Mouse (Mus musculus): ENCODE data around the gene Ntpcr. TPM values are rescaled to one million over a fixed set of nuclear protein-coding genes. Genes with fewer than 3 reads are reported as not detected.

Gene Ntpcr
- polyA plus RNA-seq, 1 experiment from 2014 or later = 52.4 TPM

DNA sequence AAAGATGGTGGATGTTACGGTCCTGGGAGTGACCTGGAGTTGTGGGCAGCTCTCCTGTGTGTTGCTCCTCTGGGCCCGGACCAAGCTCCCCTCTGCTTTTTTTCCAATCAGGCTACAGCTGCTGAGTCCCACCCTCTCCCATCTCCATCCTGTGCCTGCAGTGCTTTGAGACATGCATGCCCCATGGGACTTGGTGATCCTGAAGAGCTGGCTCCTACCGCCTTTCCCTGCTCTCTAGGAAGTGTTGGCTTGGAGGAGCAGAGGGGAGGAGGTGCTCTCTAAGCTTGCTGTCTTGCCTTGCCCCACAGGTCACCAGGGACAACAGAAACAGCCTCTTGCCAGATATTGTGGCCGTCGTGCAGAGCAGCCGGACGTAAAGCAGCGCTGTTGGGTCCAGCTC lies 17.6 kb downstream of the Ntpcr start:
- no peak for DNase-seq (ENCODE audit: low read depth, low spot score)
- ChIA-PET POLR2A (interaction anchor here (0.6 kb wide), 1 partner anchor 563 kb away, joined by 3 read pairs; no protein-coding TSS in a partner anchor), CTCF (interaction anchor here (1.9 kb wide), 1 partner anchor 9 kb away, joined by 6 read pairs; no protein-coding TSS in a partner anchor)
- in situ Hi-C loops (cut with MboI; ENCODE audit: low pct_unique_long_range_greater_than_20kb) = no loop called here
- no peak for TF ChIP-seq CTCF (IDR thresholded peaks at IDR 0.05)
- no peak for ATAC-seq
- no peaks in the 10 kb centered on the region for H3K27me3 ChIP-seq

DNA sequence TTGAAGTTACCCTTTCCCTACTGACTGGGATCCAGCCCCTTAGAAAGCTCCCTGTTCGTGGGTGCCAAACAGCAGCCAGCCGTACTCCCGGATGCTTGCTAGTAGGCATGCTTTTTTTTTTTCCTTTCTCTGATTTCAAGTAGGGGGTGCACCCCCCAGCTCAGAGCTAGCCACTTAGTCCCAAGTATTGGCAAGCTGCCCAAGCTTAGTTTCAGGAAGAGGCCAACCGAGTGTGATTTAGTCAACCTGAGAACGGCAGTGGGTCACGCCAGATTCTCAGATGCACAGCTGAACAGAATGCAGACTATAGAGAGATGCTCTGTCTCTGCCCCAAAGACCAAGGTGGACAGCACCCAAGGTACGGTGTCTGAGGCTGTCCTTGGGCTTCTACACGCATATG lies 21.1 kb downstream of the Ntpcr start:
- ATAC-seq = peak; percentile 20
- no peak for TF ChIP-seq CTCF (IDR thresholded peaks at IDR 0.05)

DNA sequence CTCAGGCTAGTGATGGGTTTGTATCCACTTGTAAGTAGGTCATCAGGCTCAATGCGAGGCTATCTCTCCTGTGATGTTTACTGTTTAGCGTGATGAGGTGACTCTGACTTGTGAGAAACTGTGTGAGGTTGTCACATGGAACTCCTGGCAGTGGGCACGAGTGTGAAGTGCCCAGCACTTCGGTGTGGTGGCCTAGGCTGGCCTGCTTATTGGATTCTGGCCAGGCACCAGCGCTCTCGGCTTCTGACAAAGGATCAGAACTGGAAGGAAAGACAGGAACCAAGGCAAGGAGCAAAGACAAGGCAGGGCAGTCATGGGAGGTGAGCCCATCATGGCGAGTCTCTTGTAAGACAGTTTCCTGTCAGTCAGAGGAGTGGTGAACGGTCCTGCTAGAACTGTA lies 26.1 kb downstream of the Ntpcr start:
- no peak for DNase-seq (ENCODE audit: low read depth, low spot score)
- in situ Hi-C loops (cut with MboI; ENCODE audit: low pct_unique_long_range_greater_than_20kb) = no loop called here
- TF ChIP-seq CTCF (IDR thresholded peaks at IDR 0.05) = no peak

More for the DNA sequence above, 21.1 kb downstream of the Ntpcr start:
- in situ Hi-C loops (cut with MboI; ENCODE audit: low pct_unique_long_range_greater_than_20kb) = no loop called here
- H3K27me3 ChIP-seq = no peaks in the 10 kb centered on the region
- ChIA-PET POLR2A (interaction anchor here (0.8 to 1.4 kb wide), 2 partner anchors 11 to 908 kb away, joined by 4 to 9 read pairs; no protein-coding TSS in a partner anchor), CTCF (no interaction called here)
- DNase-seq (ENCODE audit: low read depth, low spot score) = no peak

DNA sequence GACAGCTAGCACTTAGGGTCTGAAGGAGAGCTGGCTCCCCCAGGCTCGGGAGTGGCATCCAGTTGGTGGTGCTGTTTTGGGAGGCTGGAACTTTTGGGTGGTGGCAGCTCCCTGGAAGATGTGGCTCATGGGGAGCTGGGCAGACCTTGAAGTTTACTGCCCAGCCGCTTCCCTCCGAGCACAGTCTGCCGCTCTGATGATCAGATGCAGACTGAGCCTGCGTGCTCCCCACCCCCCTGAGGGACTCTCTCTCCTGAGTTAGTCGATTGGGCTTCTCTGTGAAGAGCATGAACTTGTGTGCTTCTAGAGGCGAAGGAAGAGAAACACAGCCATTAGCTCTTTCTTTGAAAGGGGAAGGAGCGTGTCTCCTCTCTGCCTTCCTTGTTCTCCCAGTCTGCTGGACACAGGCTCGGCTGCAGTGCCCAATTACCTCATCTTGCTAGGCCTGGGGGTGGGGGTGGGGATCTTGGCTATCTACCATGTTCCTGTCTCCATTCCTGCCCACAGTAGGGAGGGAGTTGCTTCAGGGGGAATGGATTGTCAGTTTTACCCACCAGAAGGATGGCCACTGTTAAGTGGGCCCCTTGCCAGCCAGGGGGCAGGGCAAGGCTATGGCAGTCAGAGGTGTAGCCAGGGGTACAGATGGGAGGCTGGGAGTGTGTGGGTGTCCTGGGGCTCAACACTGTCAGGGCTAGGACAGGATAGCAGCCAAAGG lies 26.8 kb downstream of the Ntpcr start:
- H3K27me3 ChIP-seq = no peaks in the 10 kb centered on the region
- in situ Hi-C loops (cut with MboI; ENCODE audit: low pct_unique_long_range_greater_than_20kb) = no loop called here
- ChIA-PET CTCF (no interaction called here), POLR2A (interaction anchor here (0.6 kb wide), 1 partner anchor 11 kb away, joined by 3 read pairs; no protein-coding TSS in a partner anchor)
- DNase-seq (ENCODE audit: low read depth, low spot score) (no peak), ATAC-seq (no peak)
- no peak for TF ChIP-seq CTCF (IDR thresholded peaks at IDR 0.05)

More for the DNA sequence above, 26.1 kb downstream of the Ntpcr start:
- ATAC-seq = no peak
- ChIA-PET CTCF (no interaction called here), POLR2A (interaction anchor here (0.6 kb wide), 1 partner anchor 11 kb away, joined by 3 read pairs; no protein-coding TSS in a partner anchor)
- no peaks in the 10 kb centered on the region for H3K27me3 ChIP-seq

DNA sequence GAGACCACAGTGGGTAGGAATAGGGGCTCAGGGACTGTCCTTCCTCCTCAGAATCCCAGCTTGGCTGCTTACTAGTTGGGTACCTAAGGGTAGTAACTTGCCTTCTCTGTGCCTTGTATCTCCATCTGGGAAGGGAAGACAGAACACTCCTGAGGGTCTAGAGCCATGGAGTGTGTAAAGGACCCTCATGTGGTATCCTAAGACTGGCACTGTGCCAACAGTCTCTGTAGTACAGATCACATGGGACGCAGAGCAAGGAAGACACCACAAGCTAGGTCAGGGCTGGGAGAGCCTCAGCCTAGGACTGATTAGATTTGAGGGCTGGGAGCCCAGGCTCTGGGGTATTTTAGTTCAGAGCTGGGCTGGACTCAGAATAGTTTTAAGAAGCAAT lies 27.3 kb downstream of the Ntpcr start:
- DNase-seq (ENCODE audit: low read depth, low spot score) = no peak

DNA sequence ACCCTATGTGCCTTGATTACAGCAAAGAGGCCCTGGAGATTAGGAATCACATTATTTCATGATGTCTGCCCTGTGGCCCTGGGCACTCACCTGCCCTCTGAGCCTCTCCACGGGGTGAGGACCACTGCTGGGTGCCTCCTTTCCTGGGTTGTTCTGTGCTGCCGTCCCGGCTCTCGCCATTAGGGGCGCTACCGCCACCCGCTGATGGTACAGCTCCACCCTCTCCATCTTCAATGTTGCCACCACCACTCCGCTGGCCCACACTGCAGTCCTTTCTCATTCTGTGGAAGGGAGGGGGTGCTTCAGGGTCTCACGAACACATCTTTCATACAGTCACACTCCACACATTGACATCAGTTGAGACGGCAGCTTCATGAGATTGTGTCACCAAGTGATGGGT lies 29.3 kb downstream of the Ntpcr start:
- DNase-seq (ENCODE audit: low read depth, low spot score) = no peak
- no peak for ATAC-seq
- POLR2A ChIA-PET = no interaction called here
- no peak for TF ChIP-seq CTCF (IDR thresholded peaks at IDR 0.05)
- in situ Hi-C loops (cut with MboI; ENCODE audit: low pct_unique_long_range_greater_than_20kb) = no loop called here
- CTCF ChIA-PET = no interaction called here
- no peaks in the 10 kb centered on the region for H3K27me3 ChIP-seq

More for the DNA sequence above, 27.3 kb downstream of the Ntpcr start:
- ATAC-seq = no peak
- H3K27me3 ChIP-seq = no peaks in the 10 kb centered on the region
- ChIA-PET POLR2A (no interaction called here), CTCF (no interaction called here)
- in situ Hi-C loops (cut with MboI; ENCODE audit: low pct_unique_long_range_greater_than_20kb) = no loop called here
- TF ChIP-seq CTCF (IDR thresholded peaks at IDR 0.05) = no peak

DNA sequence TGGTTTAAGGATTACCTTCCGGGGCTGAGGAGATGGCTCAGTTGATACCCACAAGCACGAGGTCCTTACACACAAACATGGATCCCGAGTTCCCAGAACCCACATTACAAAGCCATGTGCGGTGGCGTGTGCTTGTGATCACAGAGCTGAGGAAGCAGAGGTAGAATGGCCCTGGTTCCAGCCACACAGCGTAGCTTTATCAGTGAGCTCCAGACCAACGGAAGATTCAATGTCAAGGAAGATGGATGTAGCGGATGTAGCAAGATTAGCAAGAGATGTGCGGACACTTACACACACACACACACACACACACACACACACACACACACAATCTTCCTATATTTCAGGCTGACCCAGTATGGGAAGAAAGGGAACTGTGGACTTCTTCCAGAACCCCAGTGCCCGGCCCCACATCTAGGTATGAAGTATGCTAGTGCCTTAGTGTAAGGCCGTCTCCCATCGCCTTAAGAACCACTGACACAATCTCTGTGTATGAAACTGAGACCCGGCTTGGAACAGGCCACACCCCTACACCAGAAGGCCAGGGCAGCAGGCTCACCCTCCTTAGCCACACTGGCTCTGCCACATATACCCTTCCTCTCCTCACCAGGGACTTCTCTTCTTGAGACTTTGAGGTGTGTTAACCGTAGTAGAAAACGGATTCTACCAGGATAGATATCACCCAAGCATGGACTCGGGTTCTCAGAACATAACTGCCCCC lies 33.5 kb downstream of the Ntpcr start:
- in situ Hi-C loops (cut with MboI; ENCODE audit: low pct_unique_long_range_greater_than_20kb) = no loop called here
- no peak for TF ChIP-seq CTCF (IDR thresholded peaks at IDR 0.05)
- POLR2A ChIA-PET = interaction anchor here (0.6 to 1.2 kb wide), 2 partner anchors 8 to 12 kb away, joined by 3 to 4 read pairs; no protein-coding TSS in a partner anchor
- CTCF ChIA-PET = no interaction called here
- no peak for ATAC-seq
- H3K27me3 ChIP-seq = no peaks in the 10 kb centered on the region
- no peak for DNase-seq (ENCODE audit: low read depth, low spot score)

DNA sequence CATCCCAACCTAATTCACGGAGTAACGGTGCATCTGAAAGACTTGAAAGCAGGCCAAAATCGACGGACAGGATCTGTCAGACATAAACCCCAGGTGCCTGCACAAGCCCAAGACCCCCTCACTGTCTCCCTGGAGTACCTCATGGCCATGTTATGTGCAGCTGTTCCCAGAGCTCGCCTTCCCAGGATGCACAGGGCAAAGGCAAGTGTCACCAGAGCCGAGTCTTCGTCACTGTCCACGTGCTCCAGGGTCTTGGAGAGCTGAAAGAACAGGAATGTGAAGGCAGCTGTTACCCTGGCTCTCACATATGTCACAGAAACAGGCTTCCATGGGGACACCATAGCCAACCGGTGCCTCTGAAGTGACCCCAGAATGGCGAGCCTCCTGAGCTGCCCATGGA lies 38.3 kb downstream of the Ntpcr start:
- TF ChIP-seq CTCF (IDR thresholded peaks at IDR 0.05) = no peak
- no peak for ATAC-seq
- no peak for DNase-seq (ENCODE audit: low read depth, low spot score)
- H3K27me3 ChIP-seq = no peaks in the 10 kb centered on the region
- POLR2A ChIA-PET = no interaction called here
- in situ Hi-C loops (cut with MboI; ENCODE audit: low pct_unique_long_range_greater_than_20kb) = no loop called here
- CTCF ChIA-PET = interaction anchor here (0.6 kb wide), 1 partner anchor 27 kb away, joined by 3 read pairs; no protein-coding TSS in a partner anchor

DNA sequence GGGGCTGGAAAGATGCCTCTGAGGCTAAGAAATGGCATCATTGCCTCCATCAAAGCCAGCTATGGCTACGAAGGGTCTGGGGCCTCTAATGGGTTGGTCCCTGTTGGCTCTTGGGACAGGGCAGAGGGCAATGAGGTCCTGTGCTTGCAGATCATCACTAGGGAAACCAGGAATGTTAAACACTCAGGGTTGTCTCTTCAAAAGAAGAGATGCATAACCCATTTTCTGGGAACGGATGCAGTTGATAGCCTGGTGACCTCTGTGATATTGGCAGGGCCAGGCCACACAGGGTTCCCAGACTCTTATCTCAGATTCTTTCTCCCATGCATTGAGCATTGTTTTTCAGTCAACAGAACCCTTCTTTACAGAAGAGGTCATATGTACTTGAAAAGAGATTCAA lies 42.5 kb downstream of the Ntpcr start:
- TF ChIP-seq CTCF (IDR thresholded peaks at IDR 0.05) = no peak
- ChIA-PET CTCF (no interaction called here), POLR2A (no interaction called here)
- DNase-seq (ENCODE audit: low read depth, low spot score) (no peak), ATAC-seq (no peak)
- in situ Hi-C loops (cut with MboI; ENCODE audit: low pct_unique_long_range_greater_than_20kb) = no loop called here
- H3K27me3 ChIP-seq = no peaks in the 10 kb centered on the region

DNA sequence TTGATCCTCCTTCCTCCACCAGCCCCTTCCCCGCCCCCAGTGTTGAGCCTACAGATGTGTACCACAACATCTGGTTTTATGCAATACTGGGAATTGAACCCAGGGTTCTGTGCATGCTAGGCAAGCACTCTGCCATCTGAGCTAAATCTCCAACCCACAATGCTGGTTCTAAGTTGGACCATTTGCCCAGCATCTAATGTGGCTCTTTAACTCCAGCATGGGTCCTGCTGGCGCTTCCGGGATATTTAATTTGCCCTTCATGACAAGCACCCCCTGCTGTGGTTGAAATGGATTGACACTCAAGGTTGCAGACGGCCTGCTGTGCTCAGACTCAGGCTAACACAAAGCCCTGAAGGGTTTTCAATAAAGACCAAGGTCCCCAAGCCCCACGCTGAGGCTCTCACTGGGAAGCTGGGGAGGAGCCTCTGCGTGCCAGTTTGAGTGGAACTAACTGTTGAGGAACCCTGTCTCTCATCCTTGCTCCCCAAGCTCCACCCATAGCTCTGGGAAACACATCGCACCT lies 43.6 kb downstream of the Ntpcr start:
- CTCF ChIA-PET = no interaction called here
- ATAC-seq (no peak), DNase-seq (ENCODE audit: low read depth, low spot score) (no peak)
- no peaks in the 10 kb centered on the region for H3K27me3 ChIP-seq
- in situ Hi-C loops (cut with MboI; ENCODE audit: low pct_unique_long_range_greater_than_20kb) = no loop called here
- POLR2A ChIA-PET = no interaction called here
- TF ChIP-seq CTCF (IDR thresholded peaks at IDR 0.05) = no peak

DNA sequence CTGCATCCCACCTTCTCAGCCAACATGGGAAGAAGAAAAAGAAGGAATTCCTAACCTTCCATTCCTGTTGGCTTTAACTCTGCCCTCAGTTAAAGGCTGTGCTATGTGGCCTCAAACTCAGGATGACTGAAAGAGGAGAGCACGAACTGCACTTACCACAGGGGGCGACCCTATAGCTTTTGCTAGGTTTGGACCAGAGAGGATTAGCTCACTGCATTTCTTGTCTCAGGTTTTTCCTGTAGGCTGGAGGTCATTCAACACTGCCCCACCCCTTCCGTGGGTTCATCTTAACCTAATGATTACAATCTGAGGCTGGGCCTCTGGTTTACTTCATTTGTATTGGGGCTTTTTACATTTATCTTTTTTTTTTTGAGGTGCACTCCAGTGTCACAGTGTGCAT lies 45.3 kb downstream of the Ntpcr start:
- ATAC-seq (no peak), DNase-seq (ENCODE audit: low read depth, low spot score) (no peak)
- TF ChIP-seq CTCF (IDR thresholded peaks at IDR 0.05) = no peak
- in situ Hi-C loops (cut with MboI; ENCODE audit: low pct_unique_long_range_greater_than_20kb) = no loop called here
- POLR2A ChIA-PET = no interaction called here
- CTCF ChIA-PET = no interaction called here
- no peaks in the 10 kb centered on the region for H3K27me3 ChIP-seq

Measured in Patski (cell line).